Mouse (Mus musculus) MEL (cell line): Measurements from ENCODE around the gene Nr1d2. TPM values are rescaled to one million over a fixed set of nuclear protein-coding genes. Genes with fewer than 3 reads are reported as not detected.

ENCODE experiments used
- DNase-seq: peaks from one replicate; pipeline ENCODE4 v3.0.0; 2011; ENCODE audit warnings: low read depth, low spot score
- H3K27ac ChIP-seq: 2 replicates; pipeline ENCODE4 v1.5.1; 2012; ENCODE audit warnings: low read depth, mild to moderate bottlenecking, control low read depth, low read length, moderate library complexity; ENCODE audit not compliant: control insufficient read depth
- H3K27me3 ChIP-seq, 2 experiments: fragments of 150-350 bp in 1 of 2; sonication (generic) in 1 of 2; 2 replicates each; pipeline ENCODE4 v1.6.1; 2012; ENCODE audit warnings: low read length in 2 of 2, mild to moderate bottlenecking in 2 of 2, improper control_type of control experiment in 1 of 2, moderate library complexity in 1 of 2; ENCODE audit not compliant: insufficient read depth in 2 of 2, control insufficient read depth in 1 of 2
- H3K36me3 ChIP-seq, 2 experiments: 2 replicates each; pipeline ENCODE4 v1.6.1; 2012 to 2014; ENCODE audit warnings: low read length in 2 of 2, improper control_type of control experiment in 1 of 2, inconsistent platforms in 1 of 2, mild to moderate bottlenecking in 1 of 2; ENCODE audit not compliant: insufficient read depth in 2 of 2, control insufficient read depth in 1 of 2
- H3K4me1 ChIP-seq, 2 experiments: fragments of 150-350 bp in 1 of 2; sonication (generic) in 1 of 2; 2 replicates each; pipeline ENCODE4 v1.6.1; 2012; ENCODE audit warnings: low read length in 2 of 2, improper control_type of control experiment in 1 of 2, mild to moderate bottlenecking in 1 of 2; ENCODE audit not compliant: insufficient read depth in 2 of 2, control insufficient read depth in 1 of 2
- H3K4me3 ChIP-seq, 2 experiments: fragments of 150-350 bp in 1 of 2; sonication (generic) in 1 of 2; 2 replicates each; pipeline ENCODE4 v1.5.1; 2012; ENCODE audit warnings: low read depth in 2 of 2, low read length in 2 of 2, mild to moderate bottlenecking in 2 of 2, moderate library complexity in 2 of 2, control low read depth in 1 of 2, improper control_type of control experiment in 1 of 2; ENCODE audit not compliant: control insufficient read depth in 1 of 2, insufficient read depth in 1 of 2
- H3K79me2 ChIP-seq: 2 replicates; pipeline ENCODE4 v1.6.1; 2012; ENCODE audit warnings: mild to moderate bottlenecking, low read length, moderate library complexity; ENCODE audit not compliant: control insufficient read depth, poor library complexity, insufficient read depth
- H3K9ac ChIP-seq: 2 replicates; pipeline ENCODE4 v1.6.1; 2012; ENCODE audit warnings: low read depth, mild to moderate bottlenecking, control low read depth, low read length, moderate library complexity; ENCODE audit not compliant: control insufficient read depth, poor library complexity, severe bottlenecking
- H3K9me3 ChIP-seq: fragments of 150-350 bp; sonication (generic); replicated peaks from 2 replicates; pipeline ENCODE4 v1.6.1; 2012; ENCODE audit warnings: mild to moderate bottlenecking, low read length, improper control_type of control experiment, moderate library complexity; ENCODE audit not compliant: insufficient read depth
- BHLHE40 ChIP-seq: IDR thresholded peaks from 2 replicates; pipeline ENCODE4 v1.6.1; 2012; ENCODE audit warnings: low read depth, mild to moderate bottlenecking, inconsistent platforms, low read length, improper control_type of control experiment, borderline replicate concordance
- CHD1 ChIP-seq: IDR thresholded peaks from 2 replicates; pipeline ENCODE4 v1.6.1; 2012; ENCODE audit warnings: low read depth, mild to moderate bottlenecking, inconsistent platforms, low read length, improper control_type of control experiment
- CHD2 ChIP-seq: IDR thresholded peaks from 2 replicates; pipeline ENCODE4 v1.6.1; 2011; ENCODE audit warnings: low read length, improper control_type of control experiment
- CTCF ChIP-seq, 3 experiments: IDR thresholded peaks in 2 of 3; conservative IDR thresholded peaks in 1 of 3; 2 replicates each; pipeline ENCODE4 v1.5.1; 2011 to 2012; ENCODE audit warnings: low read length in 3 of 3, low read depth in 2 of 3, mild to moderate bottlenecking in 2 of 3, improper control_type of control experiment in 1 of 3, inconsistent platforms in 1 of 3, mixed read lengths in 1 of 3, moderate library complexity in 1 of 3; ENCODE audit not compliant: control insufficient read depth in 1 of 3, insufficient read depth in 1 of 3, poor library complexity in 1 of 3, severe bottlenecking in 1 of 3
- E2F4 ChIP-seq: IDR thresholded peaks from 2 replicates; pipeline ENCODE4 v1.6.1; 2011; ENCODE audit warnings: low read depth, low read length, improper control_type of control experiment, borderline replicate concordance
- ELF1 ChIP-seq: IDR thresholded peaks from 2 replicates; pipeline ENCODE4 v1.6.1; 2014; ENCODE audit warnings: low read depth, mild to moderate bottlenecking, inconsistent platforms, low read length, improper control_type of control experiment, moderate library complexity
- EP300 ChIP-seq, 2 experiments: IDR thresholded peaks; 2 replicates each; pipeline ENCODE4 v1.6.1; 2011; ENCODE audit warnings: improper control_type of control experiment in 2 of 2, low read length in 2 of 2, low read depth in 1 of 2, mild to moderate bottlenecking in 1 of 2
- ETS1 ChIP-seq: IDR thresholded peaks from 2 replicates; pipeline ENCODE4 v1.6.1; 2012; ENCODE audit warnings: low read depth, mild to moderate bottlenecking, inconsistent platforms, low read length, improper control_type of control experiment, moderate library complexity
- GABPA ChIP-seq: IDR thresholded peaks from 2 replicates; pipeline ENCODE4 v1.6.1; 2012; ENCODE audit warnings: low read depth, mild to moderate bottlenecking, inconsistent platforms, low read length, improper control_type of control experiment, moderate library complexity
- GATA1 ChIP-seq: IDR thresholded peaks from 2 replicates; pipeline ENCODE4 v1.6.1; 2011; ENCODE audit warnings: low read depth, low read length, improper control_type of control experiment
- JUND ChIP-seq: IDR thresholded peaks from 2 replicates; pipeline ENCODE4 v1.6.1; 2011; ENCODE audit warnings: low read depth, mild to moderate bottlenecking, improper control_type of control experiment, low read length
- MAFK ChIP-seq: IDR thresholded peaks from 2 replicates; pipeline ENCODE4 v1.6.1; 2011; ENCODE audit warnings: low read depth, mild to moderate bottlenecking, low read length, improper control_type of control experiment, borderline replicate concordance
- MAX ChIP-seq: IDR thresholded peaks from 2 replicates; pipeline ENCODE4 v1.6.1; 2011; ENCODE audit warnings: low read length, improper control_type of control experiment
- MAZ ChIP-seq: IDR thresholded peaks from 2 replicates; pipeline ENCODE4 v1.6.1; 2012; ENCODE audit warnings: low read depth, mild to moderate bottlenecking, inconsistent platforms, low read length, improper control_type of control experiment
- MEF2A ChIP-seq: IDR thresholded peaks from 2 replicates; pipeline ENCODE4 v1.6.1; 2014; ENCODE audit warnings: low read depth, mild to moderate bottlenecking, inconsistent platforms, low read length, improper control_type of control experiment; ENCODE audit not compliant: poor library complexity, insufficient replicate concordance, severe bottlenecking; ENCODE audit errors: extremely low read depth
- MXI1 ChIP-seq: IDR thresholded peaks from 2 replicates; pipeline ENCODE4 v1.6.1; 2011; ENCODE audit warnings: mild to moderate bottlenecking, low read depth, low read length, improper control_type of control experiment
- MYB ChIP-seq: IDR thresholded peaks from 2 replicates; pipeline ENCODE4 v1.6.1; 2011; ENCODE audit warnings: mild to moderate bottlenecking, low read depth, low read length, improper control_type of control experiment
- NELFE ChIP-seq: IDR thresholded peaks from 2 replicates; pipeline ENCODE4 v1.6.1; 2011; ENCODE audit warnings: low read depth, low read length, improper control_type of control experiment
- POLR2A ChIP-seq, 2 experiments: IDR thresholded peaks; 2 replicates each; pipeline ENCODE4 v1.6.1; 2011 to 2012; ENCODE audit warnings: low read length in 2 of 2, mild to moderate bottlenecking in 2 of 2, control low read depth in 1 of 2, improper control_type of control experiment in 1 of 2, low read depth in 1 of 2, moderate library complexity in 1 of 2; ENCODE audit not compliant: control insufficient read depth in 1 of 2, insufficient read depth in 1 of 2, poor library complexity in 1 of 2
- POLR2AphosphoS5 ChIP-seq: IDR thresholded peaks from 2 replicates; pipeline ENCODE4 v1.6.1; 2012; ENCODE audit warnings: low read depth, borderline replicate concordance, mild to moderate bottlenecking, inconsistent platforms, low read length, moderate library complexity, mixed read lengths
- RAD21 ChIP-seq: IDR thresholded peaks from 2 replicates; pipeline ENCODE4 v1.6.1; 2011; ENCODE audit warnings: mild to moderate bottlenecking, low read depth, low read length, improper control_type of control experiment
- SIN3A ChIP-seq: IDR thresholded peaks from 2 replicates; pipeline ENCODE4 v1.6.1; 2012; ENCODE audit warnings: low read length, improper control_type of control experiment, inconsistent platforms
- SMC3 ChIP-seq: IDR thresholded peaks from 2 replicates; pipeline ENCODE4 v1.6.1; 2011; ENCODE audit warnings: low read depth, low read length, improper control_type of control experiment
- TBP ChIP-seq: IDR thresholded peaks from 2 replicates; pipeline ENCODE4 v1.8.0; 2011; ENCODE audit warnings: low read depth, low read length, improper control_type of control experiment
- TCF12 ChIP-seq: IDR thresholded peaks from 2 replicates; pipeline ENCODE4 v1.6.1; 2014; ENCODE audit warnings: low read depth, mild to moderate bottlenecking, inconsistent platforms, low read length, improper control_type of control experiment, moderate library complexity
- UBTF ChIP-seq: IDR thresholded peaks from 2 replicates; pipeline ENCODE4 v1.6.1; 2012; ENCODE audit warnings: low read depth, mild to moderate bottlenecking, inconsistent platforms, low read length, improper control_type of control experiment, moderate library complexity, borderline replicate concordance; ENCODE audit not compliant: insufficient read depth
- USF1 ChIP-seq: IDR thresholded peaks from 2 replicates; pipeline ENCODE4 v1.6.1; 2014; ENCODE audit warnings: low read depth, mild to moderate bottlenecking, inconsistent platforms, low read length, improper control_type of control experiment, moderate library complexity
- ZC3H11A ChIP-seq: IDR thresholded peaks from 2 replicates; pipeline ENCODE4 v1.6.1; 2012; ENCODE audit warnings: low read depth, mild to moderate bottlenecking, inconsistent platforms, low read length, improper control_type of control experiment
- ZNF384 ChIP-seq: IDR thresholded peaks from 2 replicates; pipeline ENCODE4 v1.6.1; 2012; ENCODE audit warnings: low read depth, mild to moderate bottlenecking, inconsistent platforms, low read length, improper control_type of control experiment
- polyA plus RNA-seq, 2 experiments: library from polyadenylated mRNA; stranded (reverse) in 1 of 2; unstranded in 1 of 2; fragments of >175 nt in 1 of 2; fragments of >200 nt in 1 of 2; gene quantifications; 2 replicates each; pipeline versions ENCODE4 v1.2.1 to v1.2.4; 2012; ENCODE audit warnings: low replicate concordance in 2 of 2, low read depth in 1 of 2; ENCODE audit not compliant: insufficient read length in 2 of 2, insufficient read depth in 1 of 2, missing spikeins in 1 of 2
- total RNA-seq: library from RNA; depleted of rRNA; stranded (reverse); fragments of 300-350 nt; gene quantifications from 2 replicates; pipeline ENCODE4 v1.2.3, GENCODE M21; 2012

Nr1d2 gene
- total and polyA plus RNA-seq, 3 experiments: 4.9 to 6.1 TPM; not detected in 1

DNA sequence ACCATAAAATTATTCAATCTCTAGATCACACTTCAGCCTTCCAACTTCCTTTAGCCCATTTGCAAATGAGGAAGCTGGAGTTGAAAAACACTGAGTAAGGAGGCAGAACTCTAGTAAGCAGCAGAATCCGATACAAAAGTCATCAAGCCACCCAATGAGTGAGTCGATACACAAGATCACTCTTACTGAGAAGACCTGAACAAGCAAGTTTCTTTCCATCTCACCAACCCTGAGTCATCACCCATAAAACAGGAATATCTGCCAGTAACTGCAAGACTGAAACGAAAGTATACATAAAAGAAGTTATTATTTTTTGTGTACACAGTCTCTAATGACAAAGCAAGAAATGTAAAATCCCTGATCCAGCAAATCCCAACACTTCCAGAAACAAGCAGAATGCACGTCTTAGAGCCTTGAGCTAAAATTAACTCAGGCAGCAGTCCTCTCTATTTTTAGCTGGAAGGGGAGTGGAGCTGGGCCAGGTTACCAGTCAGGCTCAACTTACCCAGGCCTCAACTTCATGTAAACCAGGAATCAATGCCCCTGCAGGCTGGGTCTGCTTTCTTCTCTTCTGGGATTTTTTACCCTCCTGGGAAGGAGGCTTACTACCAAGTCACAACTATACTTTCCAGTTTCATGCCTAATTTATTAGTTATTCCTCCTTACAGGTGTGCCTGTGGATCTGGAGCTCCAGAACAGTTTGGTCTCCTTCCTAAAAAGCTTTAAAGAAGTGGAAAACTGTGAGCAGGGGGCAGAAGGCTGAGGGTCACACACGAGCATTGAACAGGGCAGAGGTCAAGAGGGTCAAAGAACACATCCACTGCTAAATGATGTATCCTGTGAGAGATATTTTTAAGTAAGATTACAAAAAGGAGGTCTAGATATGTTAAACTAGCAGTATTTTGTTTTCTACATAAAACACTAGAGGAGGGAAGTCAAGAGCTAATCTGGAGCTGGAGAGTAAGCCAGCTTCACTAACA lies 4.7 kb downstream of the Nr1d2 start:
- peaks cover 3% of the 10 kb centered on the region; the same call in 1 of the 2 replicates for H3K79me2 ChIP-seq
- H3K27me3 ChIP-seq: no peaks in the 10 kb centered on the region
- no peaks in the 10 kb centered on the region for H3K9me3 ChIP-seq
- DNase-seq: peak; percentile 74
- TF ChIP-seq SIN3A: peak; percentile 37; the same call in 1 of the 2 replicates
- no peak for TF ChIP-seq USF1
- no peak for TF ChIP-seq MEF2A
- TF ChIP-seq CHD1: no peak
- TF ChIP-seq MAX: peak; percentile 1; the same call in 1 of the 2 replicates
- no peak for TF ChIP-seq CHD2
- TF ChIP-seq UBTF: no peak
- no peak for TF ChIP-seq MYB
- TF ChIP-seq GATA1: no peak
- 0 out of 2 replicates have a peak, but pooled peaks have one; percentile 26 for TF ChIP-seq TBP
- TF ChIP-seq E2F4: no peak
- TF ChIP-seq NELFE: no peak
- TF ChIP-seq POLR2AphosphoS5: no peak
- TF ChIP-seq ZNF384: no peak
- TF ChIP-seq ETS1: 0 out of 2 replicates have a peak, but pooled peaks have one; percentile 16
- no peak for TF ChIP-seq MXI1
- no peak for TF ChIP-seq ELF1
- TF ChIP-seq GABPA: no peak
- no peak for TF ChIP-seq MAFK
- no peak for TF ChIP-seq TCF12
- no peak for TF ChIP-seq RAD21
- no peak for TF ChIP-seq BHLHE40
- no peak for TF ChIP-seq CTCF (IDR thresholded peaks at IDR 0.05 in 2 of 3, conservative IDR thresholded peaks at IDR 0.05 in 1 of 3; ENCODE audit: control insufficient read depth in 1 of 3, insufficient read depth in 1 of 3, low read depth in 2 of 3, low read length in 3 of 3, poor library complexity in 1 of 3, severe bottlenecking in 1 of 3)
- 0 out of 4 replicates have a peak, but pooled peaks of 1 of the 2 experiments have one; percentile 9 for TF ChIP-seq EP300 (IDR thresholded peaks at IDR 0.05; ENCODE audit: low read depth in 1 of 2, low read length in 2 of 2)
- TF ChIP-seq JUND: no peak
- TF ChIP-seq ZC3H11A: no peak
- no peak for TF ChIP-seq MAZ
- TF ChIP-seq SMC3: no peak
- no peak for TF ChIP-seq POLR2A (IDR thresholded peaks at IDR 0.05; ENCODE audit: control insufficient read depth in 1 of 2, insufficient read depth in 1 of 2, low read depth in 1 of 2, low read length in 2 of 2, poor library complexity in 1 of 2)
- peak overlapping the region; percentile 47 for H3K9ac ChIP-seq
- H3K27ac ChIP-seq: peak overlapping the region; percentile 15
- H3K4me1 ChIP-seq: peaks cover 2 to 10% of the 10 kb centered on the region in 2 experiments
- H3K36me3 ChIP-seq: peaks cover 0 to 16% of the 10 kb centered on the region in 2 experiments; a peak in 2 of 4 replicates
- peak overlapping the region; percentile 26 to 44 for H3K4me3 ChIP-seq
